Mouse (Mus musculus): ENCODE data around the gene Cep70.

Gene Cep70

DNA sequence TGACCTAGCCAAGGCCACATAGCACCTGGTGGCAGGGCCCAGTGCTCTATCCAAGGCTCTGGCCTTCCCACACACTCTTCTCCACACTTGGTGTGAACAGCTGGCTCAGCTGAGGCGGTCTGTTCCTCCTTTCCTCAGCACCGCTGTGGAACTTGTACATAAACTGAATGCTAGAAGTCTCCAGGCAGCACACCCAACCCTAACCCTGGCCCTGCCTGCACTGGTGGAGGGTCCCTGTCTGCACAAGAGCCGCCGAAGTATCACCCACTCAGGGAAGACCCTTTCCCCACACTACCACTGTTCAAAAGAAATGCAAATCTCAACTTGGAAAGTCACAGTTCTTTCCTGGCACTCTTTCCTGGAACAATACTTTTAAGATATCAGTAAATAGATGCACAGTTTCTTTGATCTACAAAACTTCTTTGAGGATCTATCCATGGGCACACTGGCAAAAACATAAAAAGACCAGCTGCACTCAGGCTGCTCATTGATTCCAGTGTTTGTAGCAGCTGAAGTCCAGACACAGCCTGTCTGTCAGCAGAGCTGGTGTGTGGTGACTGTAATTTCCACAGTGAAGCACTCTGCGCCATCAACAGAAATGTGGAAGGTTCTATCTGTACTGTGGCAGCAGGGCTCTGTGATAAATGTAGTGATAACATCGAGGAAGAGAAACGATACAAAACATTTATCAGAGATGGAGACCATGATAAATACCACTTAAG is 82.2 kb downstream of the Cep70 start:
- DNase-seq: no peak

DNA sequence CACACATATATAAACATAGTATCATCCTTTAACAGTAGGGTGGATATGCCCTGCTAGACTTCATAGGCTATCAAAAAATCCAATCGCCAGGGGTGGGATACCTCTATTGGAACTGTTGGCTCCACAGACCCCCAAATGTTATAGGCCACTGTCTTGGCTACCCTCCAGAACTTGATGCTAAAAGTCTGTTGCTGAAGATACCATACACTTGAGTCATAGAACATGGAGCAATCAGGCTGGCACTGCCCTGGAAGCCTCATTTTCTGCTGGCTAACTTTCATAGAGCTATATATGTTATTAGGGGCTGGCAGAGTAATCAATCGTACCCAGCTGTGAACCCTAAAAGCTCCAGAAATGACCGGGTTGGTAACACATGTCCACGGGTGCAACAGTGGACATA is 82.8 kb downstream of the Cep70 start:
- DNase-seq: no peak

DNA sequence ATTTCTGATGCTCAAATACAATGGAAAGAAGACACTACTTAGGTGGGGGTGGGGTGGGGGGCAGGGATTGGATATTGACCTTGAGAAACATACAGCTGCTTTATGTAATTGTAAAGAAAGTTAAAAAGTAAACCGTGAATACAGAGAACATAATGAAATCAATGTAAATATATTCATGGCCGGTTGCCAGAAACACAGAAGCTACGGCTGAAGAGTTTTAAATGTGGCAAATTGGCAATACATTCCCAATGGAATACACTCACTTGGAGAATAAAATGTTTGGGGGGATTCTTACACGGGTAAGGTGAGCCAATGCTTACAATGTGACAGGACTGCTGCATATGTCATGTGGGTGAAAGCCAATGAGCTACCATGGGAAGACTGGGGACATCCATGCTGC is 83.7 kb downstream of the Cep70 start:
- DNase-seq: no peak

DNA sequence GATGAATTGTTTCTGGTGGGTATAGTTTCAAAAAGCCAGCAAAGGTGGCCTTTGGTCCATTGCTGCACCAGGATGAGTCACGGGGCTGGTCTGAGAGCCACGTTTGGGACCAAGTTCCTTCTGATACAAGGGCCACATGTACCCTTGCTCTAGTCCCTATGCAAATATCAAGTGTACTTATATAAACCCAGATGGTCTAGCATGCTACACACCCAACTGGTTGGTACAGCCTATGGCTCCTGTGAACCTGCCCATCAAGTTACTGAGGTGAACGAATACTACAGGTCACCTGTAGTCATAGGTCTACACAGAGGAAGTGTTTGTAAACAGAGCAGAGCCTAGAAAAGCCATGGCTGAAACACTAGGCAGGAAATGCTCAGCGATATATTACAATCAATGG is 93.4 kb downstream of the Cep70 start:
- DNase-seq: no peak

DNA sequence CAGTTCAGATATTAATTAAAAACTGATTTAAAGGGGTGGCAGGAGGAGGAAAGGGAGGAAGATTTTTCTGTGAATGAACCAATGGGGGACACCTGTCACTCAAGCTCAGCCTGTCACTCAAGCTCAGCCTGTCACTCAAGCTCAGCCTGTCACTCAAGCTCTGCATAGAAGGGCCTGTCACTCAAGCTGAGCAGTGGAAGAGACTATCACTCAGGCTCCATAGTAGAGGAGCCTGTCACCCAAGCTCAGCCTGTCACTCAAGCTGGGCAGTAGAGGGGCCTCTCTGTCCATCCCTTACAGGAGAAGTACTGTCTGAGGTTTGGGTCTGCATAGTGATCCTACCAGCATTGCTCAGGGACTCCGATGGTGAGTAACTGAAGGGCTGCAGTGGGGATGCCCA is 95.1 kb downstream of the Cep70 start:
- no peak for DNase-seq

DNA sequence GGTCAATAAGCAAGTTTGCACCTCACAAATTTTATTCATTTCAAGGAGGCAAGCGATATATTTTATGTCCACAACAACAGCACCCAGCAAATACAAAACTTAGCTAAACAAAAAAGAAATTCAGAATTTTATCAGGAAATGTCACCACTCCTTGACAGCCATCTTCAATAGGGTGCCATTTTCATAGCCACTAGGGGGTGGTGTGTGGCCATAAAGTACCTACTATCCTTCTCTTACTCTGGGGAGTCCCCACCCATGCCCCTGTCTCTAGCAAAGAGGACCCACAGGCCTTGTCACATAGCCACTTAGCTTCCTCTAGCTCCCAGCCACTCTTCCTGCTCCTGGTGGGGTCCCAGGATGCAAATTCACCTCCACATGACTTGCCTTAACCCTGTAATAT is 96.0 kb downstream of the Cep70 start:
- no peak for DNase-seq

DNA sequence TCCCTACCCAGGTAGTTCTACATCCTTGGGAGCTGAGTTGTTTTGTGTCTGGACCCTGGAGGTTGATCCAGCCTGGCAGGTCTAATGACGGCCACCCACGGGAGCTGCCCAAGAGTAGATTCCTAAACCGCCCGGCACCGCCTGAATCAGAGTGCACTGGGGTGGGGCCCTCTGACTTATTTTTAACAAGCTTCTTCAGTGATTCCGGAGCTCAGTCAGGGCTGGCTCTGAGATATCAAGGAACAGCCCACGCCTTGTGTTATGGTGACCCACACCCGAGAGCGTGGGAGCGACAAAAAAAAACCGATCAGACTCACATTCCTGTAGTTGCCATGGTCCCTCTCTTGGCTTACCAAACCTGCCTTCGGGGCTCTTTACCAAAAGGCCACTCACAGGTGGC is 97.0 kb downstream of the Cep70 start:
- no peak for DNase-seq

DNA sequence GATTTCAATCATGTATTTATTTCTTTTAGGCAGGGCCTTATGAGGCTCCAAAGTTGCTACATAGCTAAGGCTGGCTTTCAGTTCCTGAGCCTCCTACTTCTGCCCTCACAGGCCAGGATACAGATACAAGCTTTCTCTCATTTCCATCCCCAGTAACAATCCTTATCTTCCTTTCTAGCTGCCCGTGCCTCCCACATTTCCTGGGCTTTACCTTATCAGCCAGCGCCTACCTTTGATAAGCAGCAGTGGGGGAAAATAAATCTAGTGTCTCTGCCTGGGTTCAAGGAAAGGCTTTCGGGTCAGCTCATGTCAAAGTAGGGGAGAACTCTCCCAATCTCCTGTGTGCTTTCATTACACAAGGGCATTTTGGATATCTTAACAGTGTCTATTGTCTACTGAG is 98.4 kb downstream of the Cep70 start:
- DNase-seq: no peak

DNA sequence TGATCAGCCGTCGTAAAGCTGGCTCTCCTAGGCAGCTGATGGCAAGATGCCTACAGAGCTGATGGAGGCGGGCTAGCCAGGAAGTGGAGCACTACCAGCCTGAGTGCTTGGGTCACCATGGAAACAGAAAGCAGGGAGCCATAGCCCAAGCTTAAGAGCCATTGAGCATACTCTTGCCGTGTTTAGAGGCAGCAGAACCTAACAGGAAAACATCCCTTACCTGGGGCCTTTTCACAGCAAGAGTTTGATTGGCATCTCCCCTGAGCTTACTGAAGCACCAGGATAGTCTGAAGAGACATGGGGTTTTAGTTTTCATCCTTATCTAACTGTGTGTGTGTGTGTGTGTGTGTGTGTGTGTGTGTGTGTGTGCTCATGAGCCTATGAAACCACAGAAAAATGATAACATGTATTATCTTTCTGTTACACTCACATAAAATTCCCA is 102.2 kb downstream of the Cep70 start:
- DNase-seq: no peak
